Mouse (Mus musculus) ovary, adult 18-20 months (tissue): Measurements from ENCODE around the gene Kif1b.
A peak's percentile ranks its signal among the peaks of the same experiment; 100 is the strongest.
"Not testable (repeated sequence)": the region's sequence is repeated elsewhere in the genome, so short reads cannot be mapped to it uniquely, and the experiment has no call there.

Source experiments
- DNase-seq: peaks from one replicate; pipeline ENCODE4 v3.0.0; 2022; ENCODE audit warnings: low spot score, mixed read lengths

The Kif1b gene

DNA sequence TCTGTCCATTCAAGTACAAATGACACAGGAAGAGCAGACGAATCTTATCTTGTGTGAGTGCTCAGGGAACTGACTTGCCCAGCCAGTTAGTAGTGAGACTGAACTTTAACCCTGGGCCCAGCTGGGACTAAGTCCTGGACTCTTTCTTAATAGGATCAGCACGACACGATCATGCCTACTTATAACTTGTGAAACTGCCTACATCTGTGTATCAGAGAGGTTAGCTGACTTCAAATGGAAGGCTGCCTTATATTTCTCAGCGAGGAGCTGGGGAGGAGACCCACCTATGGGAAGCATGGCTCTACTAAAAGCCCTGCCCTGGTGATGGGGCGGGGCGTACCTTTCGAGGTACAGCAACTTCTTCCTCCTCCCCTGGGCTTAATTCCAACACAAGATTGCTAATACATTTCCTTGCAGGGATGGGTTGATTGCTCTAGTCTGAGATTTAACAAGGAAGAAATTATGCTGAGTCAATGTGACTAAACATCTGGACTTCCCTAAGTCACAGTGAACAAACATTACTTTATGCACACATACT lies 137.0 kb downstream of the Kif1b start:
- DNase-seq, result no peak

- not testable (repeated sequence) for DNase-seq
These were observed 137.6 kb downstream of the Kif1b start for GRCm38 (mm10) chr4:149169926-149170325.

- DNase-seq, result no peak
These were observed 139.5 kb downstream of the Kif1b start for GRCm38 (mm10) chr4:149168016-149168415.

- DNase-seq, result no peak
These were observed 140.4 kb downstream of the Kif1b start for GRCm38 (mm10) chr4:149166957-149167611.

- DNase-seq, result peak; percentile 96
These were observed 141.1 kb downstream of the Kif1b start, which contains the start of gene Pgd for GRCm38 (mm10) chr4:149166215-149166946. Gene Pgd, minus strand, starts transcription at chr4:149166771.

DNA sequence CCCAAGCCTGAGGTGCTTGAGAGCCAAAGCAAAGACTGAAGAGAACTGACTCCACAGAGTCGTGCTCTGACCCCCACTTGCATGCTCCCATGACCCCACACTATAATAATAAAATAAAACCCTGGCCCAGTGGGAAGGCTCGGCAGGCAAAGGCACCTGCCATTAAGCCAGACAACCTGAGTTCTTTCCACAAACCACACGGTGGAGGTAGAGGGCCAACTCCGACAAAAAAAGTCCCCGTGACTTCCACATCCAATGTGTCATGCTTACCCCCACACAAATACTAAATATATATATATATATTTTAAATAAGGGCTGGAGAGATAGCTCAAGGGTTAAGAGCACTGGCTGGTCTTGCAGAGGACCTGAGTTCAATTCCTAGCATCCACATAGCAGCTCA lies 143.3 kb downstream of the Kif1b start:
- no peak for DNase-seq

- DNase-seq, result no peak
These were observed 144.3 kb downstream of the Kif1b start for GRCm38 (mm10) chr4:149163196-149163595.

DNA sequence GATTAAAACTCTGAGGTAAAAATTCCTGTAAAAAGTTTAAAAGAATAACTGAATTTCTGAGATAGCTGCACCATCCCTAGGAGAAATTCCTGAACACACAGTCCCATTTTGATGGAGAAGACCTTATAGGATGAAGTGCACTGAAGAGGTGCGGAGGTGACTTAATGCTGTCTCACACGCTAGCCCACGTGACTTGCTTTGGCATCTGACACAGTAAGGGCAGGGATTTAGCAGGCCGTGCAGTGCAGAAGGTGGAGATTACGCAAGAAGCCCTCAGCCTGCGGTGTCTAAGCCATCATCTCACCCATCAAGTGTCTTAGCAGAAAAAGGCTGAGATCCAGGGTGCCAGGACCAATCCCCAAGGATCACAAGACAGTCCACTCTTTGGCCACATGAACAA lies 146.3 kb downstream of the Kif1b start:
- DNase-seq, result no peak

- no peak for DNase-seq
These were observed 147.6 kb downstream of the Kif1b start for GRCm38 (mm10) chr4:149159891-149160290.

DNA sequence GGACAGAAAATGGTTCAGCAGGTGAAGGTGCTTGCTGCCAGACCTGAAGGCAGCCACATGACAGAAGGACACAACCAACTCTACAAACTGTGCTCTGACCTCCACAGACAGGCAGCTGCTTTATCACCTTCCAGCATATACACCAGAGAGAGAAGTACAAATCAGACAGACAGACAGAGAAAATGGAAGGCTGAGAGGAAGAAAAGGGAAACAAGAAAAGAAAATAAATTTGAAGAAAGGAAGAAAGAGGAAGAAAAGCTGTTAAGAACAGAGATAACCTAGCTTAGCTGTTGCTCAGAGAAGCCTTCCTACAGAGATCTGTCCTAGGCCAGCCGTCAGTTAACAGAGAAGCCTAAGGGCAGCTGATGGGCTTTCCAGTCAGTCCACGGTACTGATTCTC lies 148.3 kb downstream of the Kif1b start:
- DNase-seq, result no peak

- no peak for DNase-seq
These were observed 150.0 kb downstream of the Kif1b start for GRCm38 (mm10) chr4:149157415-149157973.

GRCm38 (mm10) chr4:149155711-149156110 lies 151.8 kb downstream of the Kif1b start:
- no peak for DNase-seq

DNA sequence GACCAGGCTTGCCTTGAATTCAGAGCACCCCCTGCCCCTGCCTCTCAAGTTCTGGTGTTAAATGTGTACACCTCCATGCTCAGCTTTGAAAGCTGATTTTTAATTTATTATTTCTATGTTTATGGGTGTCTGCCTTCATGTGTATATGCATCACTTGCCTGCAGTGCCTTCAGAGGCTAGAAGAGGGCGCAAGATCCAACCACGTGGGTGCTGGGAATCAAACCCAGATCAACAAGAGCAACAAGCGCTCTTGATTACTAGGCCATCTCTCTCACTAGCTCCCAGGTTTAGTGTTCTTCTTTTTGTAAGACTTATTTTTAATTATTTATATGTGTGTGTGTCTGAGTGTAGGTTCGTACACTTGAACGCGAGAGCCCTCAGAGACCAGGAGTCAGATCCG lies 152.6 kb downstream of the Kif1b start:
- DNase-seq, result no peak

GRCm38 (mm10) chr4:149150721-149151120 lies 156.8 kb downstream of the Kif1b start:
- no peak for DNase-seq

DNA sequence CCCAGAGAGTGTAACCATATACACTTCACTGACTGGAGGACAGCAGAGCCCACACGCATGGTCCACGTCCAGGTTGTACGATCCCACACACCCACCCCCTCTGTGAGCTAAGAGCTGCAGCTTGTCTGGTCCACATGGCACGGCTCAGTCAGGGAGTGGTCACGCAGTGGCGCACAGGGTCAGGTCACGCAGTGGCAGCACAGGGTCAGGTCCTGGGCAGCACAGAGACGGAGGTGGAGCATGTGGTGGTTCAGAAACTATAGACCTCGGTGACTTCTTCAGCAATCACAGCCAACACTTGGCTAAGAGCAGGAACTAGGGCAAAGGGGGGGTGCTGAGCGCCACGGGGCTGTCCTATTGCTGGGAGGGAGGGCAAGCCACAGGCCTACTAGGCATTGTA lies 157.2 kb downstream of the Kif1b start:
- no peak for DNase-seq

GRCm38 (mm10) chr4:149149611-149150010 lies 157.9 kb downstream of the Kif1b start:
- DNase-seq, result peak; percentile 22

DNA sequence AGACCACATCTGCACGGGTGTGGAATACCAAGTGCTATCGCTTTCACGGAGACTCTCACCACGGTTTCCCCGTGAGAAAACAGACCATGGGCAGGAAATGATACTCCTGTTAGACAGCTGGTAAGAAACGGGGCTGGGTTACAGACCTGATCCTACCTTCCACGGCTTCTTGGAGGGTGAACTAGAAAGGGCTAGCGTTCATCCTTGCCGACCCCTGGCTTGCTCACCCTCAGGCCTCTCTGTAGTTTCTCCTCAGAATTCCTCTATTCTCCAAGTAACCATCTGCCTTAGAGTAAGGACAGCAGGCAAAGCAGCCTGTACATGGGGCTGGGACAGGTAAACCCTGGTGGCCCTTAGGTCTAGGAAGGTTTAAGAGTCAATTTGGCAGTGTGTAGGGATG lies 158.3 kb downstream of the Kif1b start:
- DNase-seq, result no peak

DNA sequence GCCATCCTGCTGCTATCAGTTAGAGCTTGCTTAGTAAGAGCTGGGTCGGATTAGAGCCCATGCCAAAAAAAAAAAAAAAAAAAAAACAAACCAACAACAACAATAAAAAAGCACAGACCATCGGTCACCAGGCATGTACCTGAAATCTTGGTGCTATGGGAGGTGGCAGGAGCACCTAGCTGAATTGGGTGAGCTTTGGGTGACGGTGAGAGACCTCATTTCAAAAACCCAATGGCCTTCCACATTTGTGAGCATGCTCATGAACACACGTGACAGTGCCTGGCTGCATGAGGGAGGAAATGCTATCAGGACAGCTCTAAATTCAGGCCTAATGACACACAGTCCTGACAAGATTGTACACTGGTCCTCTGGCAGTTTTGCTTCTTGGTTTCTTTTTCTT lies 159.4 kb downstream of the Kif1b start:
- DNase-seq, result no peak

- DNase-seq, result no peak
These were observed 160.0 kb downstream of the Kif1b start for GRCm38 (mm10) chr4:149147528-149147927.

DNA sequence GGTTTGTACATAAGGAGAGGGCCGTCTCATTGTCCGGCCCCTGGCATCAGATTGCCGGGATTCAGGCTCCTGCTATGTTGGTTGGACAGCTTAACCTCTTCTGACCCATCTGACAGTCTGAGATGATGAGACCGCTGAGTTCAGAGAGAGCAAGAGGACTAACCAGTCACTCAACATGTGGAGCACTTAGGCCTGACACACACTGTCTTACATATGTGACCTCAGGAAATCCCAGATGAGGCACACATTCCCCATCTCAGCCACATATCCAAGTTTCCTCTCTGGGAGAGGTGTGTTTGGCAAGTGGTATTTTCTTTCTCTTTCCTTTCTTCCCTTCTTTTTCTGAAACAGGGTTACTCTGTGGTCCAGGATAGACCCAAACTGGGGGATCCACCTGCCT lies 162.3 kb downstream of the Kif1b start:
- no peak for DNase-seq

- DNase-seq, result peak; percentile 47
These were observed 163.0 kb downstream of the Kif1b start for GRCm38 (mm10) chr4:149144459-149144858.

DNA sequence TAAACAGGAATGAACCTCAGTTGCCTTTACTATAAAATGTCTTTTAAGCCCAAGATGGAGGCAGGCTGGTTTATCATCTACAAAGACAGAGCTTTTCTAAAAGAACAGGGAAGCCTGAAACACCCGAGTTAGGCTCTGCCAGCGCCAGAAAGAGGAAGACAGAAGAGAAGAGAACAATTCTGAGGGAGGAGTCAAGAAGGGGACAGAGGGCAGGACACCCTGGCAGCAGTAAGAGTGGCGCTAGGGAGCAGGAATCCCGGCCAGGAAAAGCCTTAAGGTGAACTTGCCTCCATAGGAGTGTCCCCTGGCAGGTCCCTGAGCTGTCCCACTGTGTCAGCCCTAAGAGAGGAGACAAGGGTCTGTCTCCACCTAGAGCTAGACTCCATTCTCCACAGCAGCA lies 163.9 kb downstream of the Kif1b start:
- DNase-seq, result no peak

GRCm38 (mm10) chr4:149138515-149138914 lies 169.0 kb downstream of the Kif1b start:
- DNase-seq, result no peak
